Mouse (Mus musculus): Measurements from ENCODE around the gene Olfr967. TPM values are rescaled to one million over a fixed set of nuclear protein-coding genes. Genes with fewer than 3 reads are reported as not detected.

Gene Olfr967
- total and polyA plus RNA-seq, 2 experiments from 2014 or later, result not detected

DNA sequence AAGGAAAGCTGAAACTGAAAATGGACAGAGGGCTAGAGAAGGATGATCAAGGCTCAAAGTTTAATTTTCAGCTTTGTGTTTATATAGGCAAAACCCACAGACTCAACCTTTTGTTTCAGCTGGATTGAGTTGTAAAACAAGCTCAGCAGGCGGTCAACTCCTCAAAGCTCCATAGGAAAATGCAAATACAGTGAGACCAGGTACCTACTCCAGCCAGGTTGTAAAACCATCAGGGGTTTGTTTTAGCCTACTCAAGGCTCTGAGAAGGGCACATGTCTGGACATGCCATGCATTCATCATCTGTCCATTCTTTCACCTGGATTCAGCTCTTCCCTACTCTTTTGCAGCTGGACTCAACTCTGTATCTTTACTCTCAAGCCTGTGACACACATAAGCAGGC lies 5.3 kb upstream of the Olfr967 start:
- no peak for DNase-seq (ENCODE audit: low spot score)
- Histone ChIP-seq H3K9ac (replicated peaks; ENCODE audit: low read depth, low read length) (no peak overlapping the region), H3K4me1 (ENCODE audit: control insufficient read depth, insufficient read depth) (no peaks in the 10 kb centered on the region), H3K4me3 (ENCODE audit: low read depth, low read length) (no peak overlapping the region), H3K27me3 (ENCODE audit: control insufficient read depth, insufficient read depth, low read length) (no peaks in the 10 kb centered on the region), H3K36me3 (replicated peaks; ENCODE audit: control insufficient read depth, insufficient read depth, low read length) (no peaks in the 10 kb centered on the region), H3K27ac (ENCODE audit: low read depth) (no peak overlapping the region), H3K9me3 (replicated peaks; ENCODE audit: control insufficient read depth, low read length) (no peaks in the 10 kb centered on the region), H3K4me2 (ENCODE audit: low read depth, low read length) (no peak overlapping the region)
- ATAC-seq (ENCODE audit: insufficient read depth, low read depth), result no peak
- WGBS, result 69% methylated on average over 1 of the region's 1 CpGs
- TF ChIP-seq CTCF (IDR thresholded peaks at IDR 0.05; ENCODE audit: low read depth) (no peak), EP300 (IDR thresholded peaks at IDR 0.05; ENCODE audit: low read depth) (no peak)

DNA sequence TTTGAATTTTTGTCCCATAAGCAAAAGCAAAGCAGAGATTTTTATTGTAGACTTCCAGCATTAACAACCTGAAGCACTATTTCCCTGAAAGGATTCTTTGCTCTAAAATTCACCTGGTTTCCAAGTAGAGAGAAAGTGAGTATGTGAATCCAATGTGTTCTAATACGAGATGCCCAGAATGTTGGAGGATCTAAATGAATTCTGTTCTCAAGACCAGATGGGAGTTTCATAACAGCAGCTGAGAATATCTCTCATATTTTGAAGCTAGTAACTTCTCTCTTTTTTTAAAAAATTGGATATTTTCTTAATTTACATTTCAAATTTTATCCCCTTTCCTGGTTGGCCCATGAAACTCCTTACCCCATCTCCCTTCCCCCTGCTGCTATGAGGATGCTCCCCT lies 379 bp downstream of the Olfr967 start:
- ATAC-seq (ENCODE audit: insufficient read depth, low read depth) (no peak), DNase-seq (ENCODE audit: low spot score) (no peak)
- Histone ChIP-seq H3K9me3 (replicated peaks; ENCODE audit: control insufficient read depth, low read length) (no peaks in the 10 kb centered on the region), H3K4me1 (ENCODE audit: control insufficient read depth, insufficient read depth) (no peaks in the 10 kb centered on the region), H3K27ac (ENCODE audit: low read depth) (no peak overlapping the region), H3K36me3 (replicated peaks; ENCODE audit: control insufficient read depth, insufficient read depth, low read length) (no peaks in the 10 kb centered on the region), H3K4me3 (ENCODE audit: low read depth, low read length) (no peak overlapping the region), H3K27me3 (ENCODE audit: control insufficient read depth, insufficient read depth, low read length) (no peaks in the 10 kb centered on the region), H3K4me2 (ENCODE audit: low read depth, low read length) (no peak overlapping the region), H3K9ac (replicated peaks; ENCODE audit: low read depth, low read length) (no peak overlapping the region)
- TF ChIP-seq EP300 (IDR thresholded peaks at IDR 0.05; ENCODE audit: low read depth) (no peak), CTCF (IDR thresholded peaks at IDR 0.05; ENCODE audit: low read depth) (no peak)
- WGBS, result 70% methylated on average over 1 of the region's 1 CpGs

DNA sequence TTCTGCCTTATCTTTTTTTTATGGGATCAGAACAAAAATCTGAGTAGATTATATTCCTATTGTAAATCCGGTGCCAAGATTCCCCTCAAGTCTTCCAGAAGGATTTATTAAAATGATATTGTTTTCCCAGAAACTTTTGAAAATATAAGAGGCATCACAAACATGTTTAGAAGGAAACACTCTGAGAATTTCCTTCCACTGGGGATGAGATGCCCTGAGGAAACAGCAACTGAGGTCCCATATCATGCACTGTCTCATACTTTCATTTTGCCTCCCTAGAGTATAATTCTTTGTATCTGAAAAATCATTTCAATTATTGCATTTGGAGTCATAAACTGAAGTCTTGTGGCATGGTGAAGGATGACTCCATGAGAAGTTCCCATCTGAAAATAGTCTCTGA lies 37.1 kb downstream of the Olfr967 start, which contains the start of gene Olfr968:
Gene Olfr968, minus strand, starts transcription at position 101 of the 400 bp plus-strand sequence.
- no peaks in the 10 kb centered on the region for H3K4me1 ChIP-seq (ENCODE audit: control insufficient read depth, insufficient read depth)
- ATAC-seq (ENCODE audit: insufficient read depth, low read depth) (no peak), DNase-seq (ENCODE audit: low spot score) (no peak)
- TF ChIP-seq EP300 (IDR thresholded peaks at IDR 0.05; ENCODE audit: low read depth) (no peak), CTCF (IDR thresholded peaks at IDR 0.05; ENCODE audit: low read depth) (no peak)
- no peak within 1 kb of the TSS for H3K9ac ChIP-seq (replicated peaks; ENCODE audit: low read depth, low read length)
- WGBS, result 73% methylated on average over 1 of the region's 1 CpGs
- no peaks in the 10 kb centered on the region for H3K9me3 ChIP-seq (replicated peaks; ENCODE audit: control insufficient read depth, low read length)
- H3K4me2 ChIP-seq (ENCODE audit: low read depth, low read length), result no peak within 1 kb of the TSS
- H3K36me3 ChIP-seq (replicated peaks; ENCODE audit: control insufficient read depth, insufficient read depth, low read length), result no peaks in the 10 kb centered on the region
- no peaks in the 10 kb centered on the region for H3K27me3 ChIP-seq (ENCODE audit: control insufficient read depth, insufficient read depth, low read length)
- no peak within 1 kb of the TSS for H3K4me3 ChIP-seq (ENCODE audit: low read depth, low read length)
- no peak within 1 kb of the TSS for H3K27ac ChIP-seq (ENCODE audit: low read depth)

DNA sequence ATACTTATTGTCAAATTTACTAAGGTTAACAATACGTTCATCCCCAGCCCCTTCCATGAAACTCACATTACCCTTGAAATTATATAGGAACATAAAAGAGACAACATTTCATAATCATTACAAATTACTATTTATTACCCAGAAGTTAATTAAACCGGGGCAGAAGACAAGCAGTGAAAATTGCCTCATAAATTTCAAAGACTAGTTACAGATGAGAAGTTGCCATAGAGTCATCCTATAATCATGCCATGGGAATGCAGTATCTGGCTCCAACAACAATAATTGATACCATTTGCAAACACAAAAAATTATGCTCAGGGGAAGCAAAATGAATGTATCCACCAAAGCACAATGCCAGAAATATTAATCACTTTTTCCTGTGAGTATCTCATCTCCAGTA lies 44.5 kb downstream of the Olfr967 start, which contains the start of gene Olfr969:
Gene Olfr969, plus strand, starts transcription at position 388 of the 400 bp plus-strand sequence.
- Histone ChIP-seq H3K4me2 (ENCODE audit: low read depth, low read length) (no peak within 1 kb of the TSS), H3K9ac (replicated peaks; ENCODE audit: low read depth, low read length) (no peak within 1 kb of the TSS), H3K36me3 (replicated peaks; ENCODE audit: control insufficient read depth, insufficient read depth, low read length) (no peaks in the 10 kb centered on the region), H3K4me1 (ENCODE audit: control insufficient read depth, insufficient read depth) (no peaks in the 10 kb centered on the region), H3K27ac (ENCODE audit: low read depth) (no peak within 1 kb of the TSS), H3K27me3 (ENCODE audit: control insufficient read depth, insufficient read depth, low read length) (no peaks in the 10 kb centered on the region), H3K9me3 (replicated peaks; ENCODE audit: control insufficient read depth, low read length) (no peaks in the 10 kb centered on the region), H3K4me3 (ENCODE audit: low read depth, low read length) (no peak within 1 kb of the TSS)
- WGBS, result 55% methylated on average over 2 of the region's 2 CpGs
- DNase-seq (ENCODE audit: low spot score), result no peak
- ATAC-seq (ENCODE audit: insufficient read depth, low read depth), result no peak
- TF ChIP-seq EP300 (IDR thresholded peaks at IDR 0.05; ENCODE audit: low read depth) (no peak), CTCF (IDR thresholded peaks at IDR 0.05; ENCODE audit: low read depth) (no peak)

Other genes starting within 250 kb of the Olfr967 start
- gene Olfr957, start 230.4 kb upstream of the Olfr967 start, total RNA-seq (2014; rRNA removed; ENCODE audit: low replicate concordance), result not detected in 2 replicates
- not detected in 2 replicates for gene Olfr957, start 230.4 kb upstream of the Olfr967 start, polyA plus RNA-seq (2015; fragmentation: Nextera tagmentation; extraction: Ambion mirVana)
- gene Olfr958, start 192.2 kb upstream of the Olfr967 start, total RNA-seq (2014; rRNA removed; ENCODE audit: low replicate concordance), result not detected in 2 replicates
- not detected in 2 replicates for gene Olfr958, start 192.2 kb upstream of the Olfr967 start, polyA plus RNA-seq (2015; fragmentation: Nextera tagmentation; extraction: Ambion mirVana)
- gene Olfr959, start 170.7 kb upstream of the Olfr967 start, total RNA-seq (2014; rRNA removed; ENCODE audit: low replicate concordance), result not detected in 2 replicates
- gene Olfr959, start 170.7 kb upstream of the Olfr967 start, polyA plus RNA-seq (2015; fragmentation: Nextera tagmentation; extraction: Ambion mirVana), result not detected in 2 replicates
- 5.6 and 6.9 TPM in 2 replicates for gene AW551984, start 141.8 kb upstream of the Olfr967 start, total RNA-seq (2014; rRNA removed; ENCODE audit: low replicate concordance)
- 2.1 and 2.2 TPM in 2 replicates for gene AW551984, start 141.8 kb upstream of the Olfr967 start, polyA plus RNA-seq (2015; fragmentation: Nextera tagmentation; extraction: Ambion mirVana)
- gene Olfr148, start 135.6 kb upstream of the Olfr967 start, total RNA-seq (2014; rRNA removed; ENCODE audit: low replicate concordance), result not detected in 2 replicates
- gene Olfr148, start 135.6 kb upstream of the Olfr967 start, polyA plus RNA-seq (2015; fragmentation: Nextera tagmentation; extraction: Ambion mirVana), result not detected in 2 replicates
- gene Olfr960, start 124.9 kb upstream of the Olfr967 start, total RNA-seq (2014; rRNA removed; ENCODE audit: low replicate concordance), result not detected in 2 replicates
- gene Olfr960, start 124.9 kb upstream of the Olfr967 start, polyA plus RNA-seq (2015; fragmentation: Nextera tagmentation; extraction: Ambion mirVana), result not detected in 2 replicates
- gene Olfr961, start 101.2 kb upstream of the Olfr967 start, total RNA-seq (2014; rRNA removed; ENCODE audit: low replicate concordance), result not detected in 2 replicates
- gene Olfr961, start 101.2 kb upstream of the Olfr967 start, polyA plus RNA-seq (2015; fragmentation: Nextera tagmentation; extraction: Ambion mirVana), result not detected in 2 replicates
- gene Olfr963, start 79.0 kb upstream of the Olfr967 start, total RNA-seq (2014; rRNA removed; ENCODE audit: low replicate concordance), result not detected in 2 replicates
- gene Olfr963, start 79.0 kb upstream of the Olfr967 start, polyA plus RNA-seq (2015; fragmentation: Nextera tagmentation; extraction: Ambion mirVana), result not detected in 2 replicates
- not detected in 2 replicates for gene Olfr149, start 39.1 kb upstream of the Olfr967 start, total RNA-seq (2014; rRNA removed; ENCODE audit: low replicate concordance)
- not detected in 2 replicates for gene Olfr149, start 39.1 kb upstream of the Olfr967 start, polyA plus RNA-seq (2015; fragmentation: Nextera tagmentation; extraction: Ambion mirVana)
- gene Olfr965, start 34.9 kb upstream of the Olfr967 start, total RNA-seq (2014; rRNA removed; ENCODE audit: low replicate concordance), result not detected in 2 replicates
- not detected in 2 replicates for gene Olfr965, start 34.9 kb upstream of the Olfr967 start, polyA plus RNA-seq (2015; fragmentation: Nextera tagmentation; extraction: Ambion mirVana)
- not detected in 2 replicates for gene Olfr150, start 15.3 kb upstream of the Olfr967 start, total RNA-seq (2014; rRNA removed; ENCODE audit: low replicate concordance)
- not detected in 2 replicates for gene Olfr150, start 15.3 kb upstream of the Olfr967 start, polyA plus RNA-seq (2015; fragmentation: Nextera tagmentation; extraction: Ambion mirVana)
- not detected in 2 replicates for gene Olfr968, start 37.0 kb downstream of the Olfr967 start, total RNA-seq (2014; rRNA removed; ENCODE audit: low replicate concordance)
- not detected in 2 replicates for gene Olfr968, start 37.0 kb downstream of the Olfr967 start, polyA plus RNA-seq (2015; fragmentation: Nextera tagmentation; extraction: Ambion mirVana)
- not detected in 2 replicates for gene Olfr969, start 44.7 kb downstream of the Olfr967 start, total RNA-seq (2014; rRNA removed; ENCODE audit: low replicate concordance)
- not detected in 2 replicates for gene Olfr969, start 44.7 kb downstream of the Olfr967 start, polyA plus RNA-seq (2015; fragmentation: Nextera tagmentation; extraction: Ambion mirVana)
- not detected in 2 replicates for gene Olfr970, start 62.6 kb downstream of the Olfr967 start, total RNA-seq (2014; rRNA removed; ENCODE audit: low replicate concordance)
- gene Olfr970, start 62.6 kb downstream of the Olfr967 start, polyA plus RNA-seq (2015; fragmentation: Nextera tagmentation; extraction: Ambion mirVana), result not detected in 2 replicates
- gene Olfr971, start 90.6 kb downstream of the Olfr967 start, total RNA-seq (2014; rRNA removed; ENCODE audit: low replicate concordance), result not detected in 2 replicates
- not detected in 2 replicates for gene Olfr971, start 90.6 kb downstream of the Olfr967 start, polyA plus RNA-seq (2015; fragmentation: Nextera tagmentation; extraction: Ambion mirVana)
- gene Olfr972, start 120.2 kb downstream of the Olfr967 start, total RNA-seq (2014; rRNA removed; ENCODE audit: low replicate concordance), result not detected in 2 replicates
- not detected in 2 replicates for gene Olfr972, start 120.2 kb downstream of the Olfr967 start, polyA plus RNA-seq (2015; fragmentation: Nextera tagmentation; extraction: Ambion mirVana)
- gene Olfr229, start 161.1 kb downstream of the Olfr967 start, total RNA-seq (2014; rRNA removed; ENCODE audit: low replicate concordance), result not detected in 2 replicates
- not detected in 2 replicates for gene Olfr229, start 161.1 kb downstream of the Olfr967 start, polyA plus RNA-seq (2015; fragmentation: Nextera tagmentation; extraction: Ambion mirVana)
- gene Olfr974, start 191.3 kb downstream of the Olfr967 start, total RNA-seq (2014; rRNA removed; ENCODE audit: low replicate concordance), result not detected in 2 replicates
- not detected in 2 replicates for gene Olfr974, start 191.3 kb downstream of the Olfr967 start, polyA plus RNA-seq (2015; fragmentation: Nextera tagmentation; extraction: Ambion mirVana)
- not detected in 2 replicates for gene Olfr975, start 205.8 kb downstream of the Olfr967 start, total RNA-seq (2014; rRNA removed; ENCODE audit: low replicate concordance)
- not detected in 2 replicates for gene Olfr975, start 205.8 kb downstream of the Olfr967 start, polyA plus RNA-seq (2015; fragmentation: Nextera tagmentation; extraction: Ambion mirVana)
- gene Olfr976, start 214.9 kb downstream of the Olfr967 start, total RNA-seq (2014; rRNA removed; ENCODE audit: low replicate concordance), result not detected in 2 replicates
- gene Olfr976, start 214.9 kb downstream of the Olfr967 start, polyA plus RNA-seq (2015; fragmentation: Nextera tagmentation; extraction: Ambion mirVana), result not detected in 2 replicates
- not detected in 2 replicates for gene Olfr978, start 245.9 kb downstream of the Olfr967 start, total RNA-seq (2014; rRNA removed; ENCODE audit: low replicate concordance)
- gene Olfr978, start 245.9 kb downstream of the Olfr967 start, polyA plus RNA-seq (2015; fragmentation: Nextera tagmentation; extraction: Ambion mirVana), result not detected in 2 replicates